Mouse (Mus musculus) mesoderm, embryonic 11.5 days (tissue): Measurements from ENCODE around the gene Mpst.

ENCODE experiments used
- DNase-seq: peaks from one replicate; pipeline ENCODE4 v3.0.0-alpha.2; 2012; ENCODE audit warnings: low read depth, low spot score

Gene Mpst

DNA sequence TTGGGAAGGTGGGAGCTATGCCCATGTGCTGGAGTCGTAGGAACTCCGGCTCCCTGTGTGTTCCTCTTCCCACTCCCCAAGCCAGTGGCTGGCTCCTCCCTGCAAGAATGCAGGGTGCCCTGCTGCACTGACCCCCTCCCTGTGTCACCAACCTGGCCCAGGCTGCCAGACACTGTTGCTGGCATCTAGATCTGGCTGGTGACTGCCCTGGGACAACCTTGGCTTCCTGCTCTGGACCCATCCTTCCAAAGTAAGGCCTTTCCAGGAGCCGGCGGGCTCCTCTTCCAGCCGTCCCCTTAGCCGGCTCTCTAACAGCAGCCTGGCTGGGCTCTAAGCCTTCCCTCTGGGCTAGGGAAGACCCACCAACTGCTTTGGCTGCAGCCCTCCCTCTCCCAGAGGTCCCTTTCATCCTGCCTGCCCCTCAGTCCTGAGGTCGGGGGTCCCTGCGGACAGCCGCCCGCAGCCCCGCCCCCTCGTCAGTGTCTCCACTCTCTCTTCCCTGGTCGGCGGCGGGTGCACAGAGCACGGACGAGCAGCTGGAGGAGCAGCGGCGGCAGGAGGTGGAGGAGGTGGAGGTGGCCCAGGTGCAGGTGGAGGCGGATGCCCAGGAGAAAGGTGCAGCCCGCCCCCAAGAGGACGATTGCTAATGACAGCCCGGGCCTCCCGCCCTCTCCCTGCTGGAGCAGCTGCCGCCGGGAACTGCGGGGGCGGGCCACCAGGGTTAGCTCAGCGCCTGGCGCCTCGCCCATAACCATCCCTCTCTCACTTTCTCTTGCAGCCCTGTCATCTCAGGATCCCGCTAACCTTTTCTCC is 30.4 kb downstream of the Mpst start:
- peak; percentile 62 for DNase-seq

DNA sequence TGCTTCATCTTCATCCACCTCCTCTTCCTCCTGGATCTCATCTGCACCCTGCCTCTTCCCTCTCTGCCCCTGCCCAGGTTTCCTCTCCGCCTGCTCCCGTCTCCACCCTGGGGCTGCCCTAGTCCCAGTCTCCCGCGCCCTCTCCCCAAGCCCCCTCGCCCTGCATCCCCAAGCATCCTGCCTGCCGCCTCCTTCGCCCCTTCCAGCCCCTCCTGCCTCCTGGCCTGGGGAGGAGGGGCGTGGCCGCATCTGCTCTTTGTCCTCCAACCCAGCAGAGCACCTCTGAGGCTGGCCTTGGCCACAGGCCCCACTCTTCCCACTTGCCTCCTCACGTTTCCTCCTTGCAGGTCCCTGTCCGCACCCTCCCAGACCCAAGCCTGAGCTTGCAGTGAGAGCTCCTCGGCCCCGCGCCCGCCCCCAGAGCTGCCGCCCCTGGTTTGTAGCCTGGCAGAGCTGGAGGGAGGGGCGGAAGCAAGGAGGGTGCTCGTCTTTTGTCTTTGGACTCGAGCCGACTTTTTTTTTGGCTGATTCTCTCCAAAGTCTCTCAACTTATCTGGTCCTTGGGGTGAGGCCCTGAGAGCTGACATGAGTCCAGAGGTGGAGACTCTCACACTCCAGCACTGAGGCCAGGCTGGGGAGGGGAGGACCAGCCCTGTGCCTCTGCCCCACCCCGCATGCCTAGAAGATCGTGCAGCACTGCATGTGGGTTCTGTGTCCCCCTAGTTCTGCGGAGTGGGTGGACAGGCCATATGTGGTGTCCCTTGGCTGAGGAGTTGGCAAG is 31.2 kb downstream of the Mpst start:
- peak; percentile 35 for DNase-seq

DNA sequence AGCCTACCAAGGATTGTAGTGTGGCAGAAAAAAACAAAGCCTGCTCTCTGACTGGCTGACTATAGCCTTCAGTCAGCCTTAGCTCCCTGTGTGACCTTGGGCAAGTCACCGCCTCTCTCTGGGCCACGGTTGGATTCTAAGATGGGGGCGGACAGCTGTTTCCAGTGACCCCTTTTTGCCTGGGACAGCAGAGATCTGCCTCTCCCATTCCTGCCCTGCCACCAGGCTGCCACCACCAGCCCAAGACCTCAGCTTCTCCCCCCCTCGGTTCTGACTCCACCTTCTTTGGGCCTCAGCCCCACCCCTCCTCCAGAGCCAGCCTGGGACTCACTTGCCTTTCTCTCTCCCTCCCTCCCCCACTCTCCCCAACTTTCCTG is 31.8 kb downstream of the Mpst start:
- DNase-seq: no peak

DNA sequence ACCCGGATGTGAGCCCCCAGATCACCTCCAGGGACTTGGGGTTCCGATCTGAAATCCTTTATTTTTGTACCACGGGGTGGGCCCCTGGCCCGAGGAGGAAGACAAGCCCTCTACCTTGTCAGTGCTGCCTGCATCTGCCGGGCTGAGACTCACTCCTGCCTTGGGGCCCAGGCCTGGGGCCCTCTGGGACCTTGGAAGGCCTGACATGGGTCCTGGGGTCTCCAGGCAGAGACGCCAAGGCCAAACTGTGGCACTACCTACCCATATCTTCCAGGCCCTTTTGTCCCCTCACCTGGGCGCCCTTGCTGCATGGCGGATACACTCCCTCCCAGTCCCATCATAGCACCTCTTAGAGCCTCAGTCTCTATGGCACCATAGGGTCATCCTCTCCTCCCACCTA is 32.3 kb downstream of the Mpst start:
- no peak for DNase-seq

- no peak for DNase-seq
Observed at GRCm38 (mm10) chr15:78438973-78439372, 32.8 kb downstream of the Mpst start.

DNA sequence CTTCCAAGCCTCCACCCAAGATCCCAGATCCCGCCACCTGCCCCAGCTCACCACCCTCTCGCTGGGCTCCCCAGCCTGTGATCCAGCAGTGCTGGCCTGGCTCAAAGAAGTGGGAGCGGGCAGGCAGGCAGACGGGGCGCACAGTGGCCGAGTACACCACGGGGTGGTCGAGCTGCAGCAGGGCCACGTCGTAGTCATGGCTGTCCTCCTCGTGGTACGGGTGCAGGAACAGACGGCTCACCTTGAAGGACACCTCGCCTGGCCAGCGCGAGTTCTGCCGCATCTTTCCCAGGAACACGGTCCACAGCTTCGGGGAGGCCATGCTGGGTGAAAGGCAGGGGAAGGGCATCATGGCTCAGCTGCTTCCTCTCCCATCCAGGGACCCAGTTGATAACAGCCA is 36.0 kb downstream of the Mpst start:
- no peak for DNase-seq

DNA sequence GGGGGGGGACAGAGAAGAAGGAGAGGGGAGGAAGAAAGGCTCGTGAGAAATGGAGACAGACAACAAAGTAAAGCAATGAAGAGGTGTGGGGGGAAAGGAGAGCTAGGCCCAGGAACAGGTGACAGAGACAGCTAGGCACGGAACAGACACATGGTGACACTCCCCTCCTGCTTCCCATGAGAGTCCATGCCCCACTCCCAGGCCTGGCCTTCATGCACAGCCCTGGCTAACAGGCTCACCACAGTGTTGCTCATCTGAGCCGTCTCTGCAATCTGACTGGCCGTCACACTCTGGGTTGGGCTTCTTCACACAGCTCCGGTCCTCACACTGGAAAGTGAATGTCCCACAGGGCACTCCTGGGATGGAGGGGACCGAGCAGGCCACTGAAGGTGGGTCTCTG is 37.6 kb downstream of the Mpst start:
- DNase-seq: no peak

GRCm38 (mm10) chr15:78447121-78447520 is 40.9 kb downstream of the Mpst start:
- DNase-seq: no peak

- peak; percentile 93 for DNase-seq
Observed at GRCm38 (mm10) chr15:78447746-78448535, 41.7 kb downstream of the Mpst start.

GRCm38 (mm10) chr15:78449131-78449530 is 42.9 kb downstream of the Mpst start:
- no peak for DNase-seq

- DNase-seq: peak; percentile 54
Observed at GRCm38 (mm10) chr15:78449694-78450418, 43.6 kb downstream of the Mpst start.

DNA sequence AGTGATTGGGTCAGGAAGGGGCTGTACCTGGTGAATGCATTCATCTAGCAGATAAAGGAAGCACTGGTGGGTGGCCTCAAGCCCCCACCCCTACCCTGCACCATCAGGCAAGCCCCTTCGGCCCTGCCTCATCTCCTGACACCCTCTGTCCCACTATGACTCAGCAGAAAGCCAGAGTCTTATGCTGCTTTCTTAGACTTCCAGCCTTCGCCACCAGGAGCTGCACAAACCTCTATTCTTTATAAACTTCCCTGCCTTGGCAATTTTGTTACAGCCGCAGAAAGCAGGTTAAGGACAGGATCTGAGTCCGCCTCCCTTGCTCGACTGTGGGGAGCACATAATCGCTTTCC is 44.2 kb downstream of the Mpst start:
- no peak for DNase-seq

DNA sequence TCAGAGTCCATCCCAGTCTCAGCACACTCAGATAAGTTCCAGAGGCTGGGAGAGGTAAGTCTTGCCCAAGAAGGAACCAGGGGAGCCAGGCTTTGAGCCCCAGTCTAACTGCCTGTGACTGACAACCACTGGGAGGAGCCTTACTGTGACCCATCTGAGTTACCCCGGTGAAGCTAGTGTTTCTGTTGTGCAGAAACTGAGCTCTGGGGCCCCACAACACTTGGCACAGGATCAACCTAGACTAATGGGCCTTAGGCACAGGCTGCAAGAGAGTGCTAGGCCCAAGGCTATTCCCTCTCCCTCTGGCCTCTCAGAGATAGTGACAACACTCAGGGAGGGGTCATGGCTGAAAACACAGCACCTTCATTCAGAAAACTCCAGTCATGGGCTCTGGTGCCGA is 45.0 kb downstream of the Mpst start:
- no peak for DNase-seq

GRCm38 (mm10) chr15:78452929-78453328 is 46.7 kb downstream of the Mpst start:
- no peak for DNase-seq

DNA sequence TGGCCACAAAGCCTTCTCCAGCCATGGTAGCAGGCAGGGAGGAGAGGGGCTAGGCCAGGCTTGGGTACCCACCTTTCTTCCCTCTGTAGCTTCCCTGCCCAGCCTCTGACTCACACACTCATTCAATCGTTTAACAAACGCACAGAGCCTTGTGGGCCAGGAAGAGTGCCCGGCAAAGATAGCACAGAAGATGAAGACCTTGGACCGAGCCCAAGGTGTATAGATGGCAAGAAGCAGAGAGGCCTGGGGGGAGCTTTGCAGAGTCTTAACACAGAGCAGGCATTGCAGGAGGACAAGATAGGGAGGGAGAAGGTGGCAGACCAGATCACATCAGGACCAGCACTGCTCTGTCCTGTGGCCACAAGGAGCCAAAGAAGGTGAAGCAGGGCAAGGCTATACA is 49.0 kb downstream of the Mpst start:
- DNase-seq: no peak

- no peak for DNase-seq
Observed at GRCm38 (mm10) chr15:78456051-78456450, 49.8 kb downstream of the Mpst start.

GRCm38 (mm10) chr15:78457193-78457592 is 51.0 kb downstream of the Mpst start:
- no peak for DNase-seq

DNA sequence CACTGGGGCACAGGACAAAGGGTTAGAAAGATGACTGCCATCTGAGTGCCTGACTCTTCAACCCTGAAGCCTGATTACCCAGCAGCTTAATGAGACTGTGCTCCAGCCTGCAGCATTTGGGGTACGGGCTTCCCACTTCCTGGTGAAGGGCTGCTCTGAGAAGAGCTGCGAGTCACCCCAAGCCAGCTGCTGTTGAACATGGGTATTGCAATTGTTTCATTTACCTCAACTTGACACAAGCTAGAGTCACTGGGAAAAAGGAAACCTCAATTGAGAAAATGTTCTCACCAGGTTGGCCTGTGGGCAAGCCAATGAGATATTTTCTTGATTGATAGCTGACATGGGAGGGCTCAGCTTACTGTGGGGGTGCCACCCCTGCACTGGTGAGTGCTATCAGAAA is 56.8 kb downstream of the Mpst start:
- DNase-seq: no peak
